Mouse (Mus musculus): ENCODE data around the gene Pklr.

Pklr gene

GRCm38 (mm10) chr3:89164506-89165267 lies 28.7 kb downstream of the Pklr start, which contains the start of gene Clk2:
Gene Clk2 (plus strand): TSS chr3:89164795.
- peak; percentile 83 to 89 for DNase-seq (ENCODE audit: low spot score in 2 of 2)

- no peak for DNase-seq (ENCODE audit: low spot score in 2 of 2)
Measured at GRCm38 (mm10) chr3:89165268-89165870, 29.4 kb downstream of the Pklr start.

GRCm38 (mm10) chr3:89166945-89167344 lies 31.0 kb downstream of the Pklr start:
- DNase-seq (ENCODE audit: low spot score in 2 of 2), result no peak

- no peak for DNase-seq (ENCODE audit: low spot score in 2 of 2)
Measured at GRCm38 (mm10) chr3:89174844-89175243, 38.9 kb downstream of the Pklr start.

GRCm38 (mm10) chr3:89175544-89175943 lies 39.6 kb downstream of the Pklr start:
- no peak for DNase-seq (ENCODE audit: low spot score in 2 of 2)

- no peak for DNase-seq (ENCODE audit: low spot score in 2 of 2)
Measured at GRCm38 (mm10) chr3:89176421-89176820, 40.5 kb downstream of the Pklr start.

GRCm38 (mm10) chr3:89177242-89178106 lies 41.5 kb downstream of the Pklr start, which contains the start of gene Scamp3:
Gene Scamp3 (plus strand): TSS chr3:89177473.
- DNase-seq (ENCODE audit: low spot score in 2 of 2), result peak; percentile 81 to 85

- no peak for DNase-seq (ENCODE audit: low spot score in 2 of 2)
Measured at GRCm38 (mm10) chr3:89178107-89178385, 42.1 kb downstream of the Pklr start.

- DNase-seq (ENCODE audit: low spot score in 2 of 2), result no peak
Measured at GRCm38 (mm10) chr3:89179056-89179455, 43.1 kb downstream of the Pklr start.

- DNase-seq (ENCODE audit: low spot score in 2 of 2), result no peak
Measured at GRCm38 (mm10) chr3:89181749-89182500, 46.0 kb downstream of the Pklr start.

- no peak for DNase-seq (ENCODE audit: low spot score in 2 of 2)
Measured at GRCm38 (mm10) chr3:89182531-89183057, 46.7 kb downstream of the Pklr start.

- no peak for DNase-seq (ENCODE audit: low spot score in 2 of 2)
Measured at GRCm38 (mm10) chr3:89183058-89183958, 47.4 kb downstream of the Pklr start, which contains the start of gene Fam189b. Gene Fam189b (plus strand): TSS chr3:89183143.

- no peak for DNase-seq (ENCODE audit: low spot score in 2 of 2)
Measured at GRCm38 (mm10) chr3:89183959-89184315, 48.0 kb downstream of the Pklr start.

GRCm38 (mm10) chr3:89187197-89187596 lies 51.3 kb downstream of the Pklr start:
- DNase-seq (ENCODE audit: low spot score in 2 of 2), result no peak

- DNase-seq (ENCODE audit: low spot score in 2 of 2), result peak; percentile 52 to 74
Measured at GRCm38 (mm10) chr3:89187690-89188477, 51.9 kb downstream of the Pklr start.

- DNase-seq (ENCODE audit: low spot score in 2 of 2), result peak; percentile 29 to 34
Measured at GRCm38 (mm10) chr3:89188478-89188875, 52.5 kb downstream of the Pklr start.

GRCm38 (mm10) chr3:89190436-89190835 lies 54.5 kb downstream of the Pklr start:
- peak; percentile 45 to 60 for DNase-seq (ENCODE audit: low spot score in 2 of 2)

- no peak for DNase-seq (ENCODE audit: low spot score in 2 of 2)
Measured at GRCm38 (mm10) chr3:89193351-89193750, 57.4 kb downstream of the Pklr start.

- peak; percentile 38 to 54 for DNase-seq (ENCODE audit: low spot score in 2 of 2)
Measured at GRCm38 (mm10) chr3:89193853-89194252, 57.9 kb downstream of the Pklr start.

Data from natural killer cell, adult 2 months (primary cell).